Mouse (Mus musculus) testis, adult 2 months (tissue): ENCODE data around the gene Kif22. TPM values are rescaled to one million over a fixed set of nuclear protein-coding genes. Genes with fewer than 3 reads are reported as not detected.

ENCODE experiments used
- H3K27ac ChIP-seq: fragments of 200-500 bp; 2 replicates; pipeline ENCODE4 v1.5.1; 2012; ENCODE audit warnings: low read depth, low read length; ENCODE audit not compliant: control insufficient read depth, insufficient read depth
- H3K27me3 ChIP-seq: fragments of 200-500 bp; 2 replicates; pipeline ENCODE4 v1.6.1; 2012; ENCODE audit warnings: mild to moderate bottlenecking, low read length, moderate library complexity; ENCODE audit not compliant: control insufficient read depth, insufficient read depth
- H3K36me3 ChIP-seq: fragments of 200-500 bp; 2 replicates; pipeline ENCODE4 v1.6.1; 2012; ENCODE audit warnings: mild to moderate bottlenecking, low read length; ENCODE audit not compliant: control insufficient read depth, insufficient read depth
- H3K4me1 ChIP-seq: fragments of 200-500 bp; 2 replicates; pipeline ENCODE4 v1.6.1; 2012; ENCODE audit warnings: low read length; ENCODE audit not compliant: control insufficient read depth, insufficient read depth
- H3K4me3 ChIP-seq: fragments of 200-500 bp; 2 replicates; pipeline ENCODE4 v1.5.1; 2012; ENCODE audit warnings: low read depth, mild to moderate bottlenecking, low read length, moderate library complexity, mixed read lengths; ENCODE audit not compliant: control insufficient read depth
- CTCF ChIP-seq: fragments of 200-500 bp; IDR thresholded peaks from 2 replicates; pipeline ENCODE4 v1.5.1; 2012; ENCODE audit warnings: low read depth, mild to moderate bottlenecking, inconsistent platforms, low read length, moderate library complexity; ENCODE audit not compliant: control insufficient read depth, insufficient read depth, insufficient replicate concordance
- POLR2A ChIP-seq: fragments of 200-500 bp; IDR thresholded peaks from 2 replicates; pipeline ENCODE4 v1.6.1; 2012; ENCODE audit warnings: low read depth, mild to moderate bottlenecking, inconsistent platforms, low read length, moderate library complexity; ENCODE audit not compliant: control insufficient read depth
- polyA plus RNA-seq: library from polyadenylated mRNA; depleted of rRNA; stranded (reverse); fragments of >200 nt; gene quantifications from 2 replicates; pipeline ENCODE4 v1.2.3, GENCODE M21; 2012

Gene Kif22
- polyA plus RNA-seq, 1 experiment: 10.2 TPM

DNA sequence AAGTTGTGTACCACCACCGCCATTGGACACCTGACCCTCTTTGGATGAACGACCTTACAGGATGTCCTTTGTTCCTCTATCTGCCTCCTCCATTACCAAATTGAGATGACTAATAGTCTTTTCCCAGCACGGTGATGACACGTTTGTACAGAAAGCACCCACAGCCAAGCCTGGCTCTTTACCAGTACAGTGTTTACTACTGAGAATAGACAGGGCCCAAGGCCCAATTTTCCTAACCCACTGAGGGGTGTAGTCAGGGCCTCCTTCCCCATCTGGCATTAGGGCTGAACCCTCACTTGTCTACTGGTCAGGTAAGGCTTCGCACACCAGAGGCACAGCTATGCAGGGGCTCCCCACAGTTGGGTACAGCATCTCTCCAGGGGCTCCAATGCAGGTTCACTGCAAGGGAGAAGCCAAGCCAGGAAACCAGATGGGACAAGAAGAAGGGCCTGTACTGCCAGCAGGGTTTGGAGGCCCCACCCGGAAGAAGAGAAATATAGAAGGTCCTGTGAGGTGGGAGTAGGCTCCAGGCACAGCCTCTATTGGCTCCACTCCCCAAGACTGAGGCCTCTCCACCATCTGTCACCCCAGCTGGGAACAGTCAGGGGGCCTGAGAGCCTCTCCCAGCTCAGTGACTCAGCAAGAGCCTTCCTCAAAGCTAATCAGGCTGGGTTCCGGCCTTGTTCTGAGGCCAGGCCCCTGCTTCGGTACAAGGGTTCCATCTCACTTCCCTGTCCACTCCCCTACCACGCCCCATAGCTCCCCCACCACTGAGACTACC lies 33.8 kb downstream of the Kif22 start:
- H3K4me3 ChIP-seq: no peak overlapping the region

DNA sequence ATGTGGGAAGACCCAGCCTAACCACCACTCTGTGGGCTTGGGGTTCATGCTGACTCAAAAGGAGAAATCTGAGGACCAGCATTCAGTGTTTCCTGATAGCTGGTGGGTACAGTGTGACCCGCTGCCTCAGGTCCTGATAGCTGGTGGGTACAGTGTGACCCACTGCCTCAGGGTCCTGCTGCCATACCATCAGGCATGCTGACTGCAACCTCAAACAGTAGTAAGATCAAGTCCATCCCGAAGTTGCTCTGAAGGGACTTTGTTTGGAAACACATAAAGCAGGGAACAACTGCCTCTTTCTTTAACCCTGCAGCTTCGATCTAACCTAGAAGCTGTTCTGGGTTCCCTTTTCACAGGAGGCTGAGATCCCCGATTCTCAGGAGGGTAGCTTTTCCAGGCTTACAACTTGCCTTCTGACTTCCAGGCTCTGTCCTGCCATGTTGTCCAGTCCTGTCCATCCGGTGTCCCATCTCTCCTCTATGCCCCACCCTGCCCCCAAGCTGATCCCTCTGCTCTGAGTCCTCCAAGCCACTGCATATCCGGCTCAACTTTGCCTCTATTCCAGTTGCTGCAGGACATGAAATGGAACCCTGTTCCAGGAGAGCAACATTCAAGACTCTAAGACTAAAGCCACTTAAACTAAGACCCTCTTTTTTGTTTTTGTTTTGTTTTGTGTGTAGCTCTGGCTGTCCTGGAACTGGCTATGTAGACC lies 34.8 kb downstream of the Kif22 start:
- Histone ChIP-seq H3K27me3 (no peaks in the 10 kb centered on the region), H3K4me1 (peaks cover 5% of the 10 kb centered on the region; the same call in 1 of the 2 replicates), H3K4me3 (no peak overlapping the region), H3K27ac (no peak overlapping the region), H3K36me3 (no peaks in the 10 kb centered on the region)
- no peak for TF ChIP-seq POLR2A
- no peak for TF ChIP-seq CTCF

More for the DNA sequence above, 33.8 kb downstream of the Kif22 start:
- Histone ChIP-seq H3K27ac (peak overlapping the region; percentile 85), H3K4me1 (peaks cover 5% of the 10 kb centered on the region; the same call in 1 of the 2 replicates), H3K27me3 (no peaks in the 10 kb centered on the region), H3K36me3 (no peaks in the 10 kb centered on the region)
- TF ChIP-seq POLR2A (no peak), CTCF (no peak)

DNA sequence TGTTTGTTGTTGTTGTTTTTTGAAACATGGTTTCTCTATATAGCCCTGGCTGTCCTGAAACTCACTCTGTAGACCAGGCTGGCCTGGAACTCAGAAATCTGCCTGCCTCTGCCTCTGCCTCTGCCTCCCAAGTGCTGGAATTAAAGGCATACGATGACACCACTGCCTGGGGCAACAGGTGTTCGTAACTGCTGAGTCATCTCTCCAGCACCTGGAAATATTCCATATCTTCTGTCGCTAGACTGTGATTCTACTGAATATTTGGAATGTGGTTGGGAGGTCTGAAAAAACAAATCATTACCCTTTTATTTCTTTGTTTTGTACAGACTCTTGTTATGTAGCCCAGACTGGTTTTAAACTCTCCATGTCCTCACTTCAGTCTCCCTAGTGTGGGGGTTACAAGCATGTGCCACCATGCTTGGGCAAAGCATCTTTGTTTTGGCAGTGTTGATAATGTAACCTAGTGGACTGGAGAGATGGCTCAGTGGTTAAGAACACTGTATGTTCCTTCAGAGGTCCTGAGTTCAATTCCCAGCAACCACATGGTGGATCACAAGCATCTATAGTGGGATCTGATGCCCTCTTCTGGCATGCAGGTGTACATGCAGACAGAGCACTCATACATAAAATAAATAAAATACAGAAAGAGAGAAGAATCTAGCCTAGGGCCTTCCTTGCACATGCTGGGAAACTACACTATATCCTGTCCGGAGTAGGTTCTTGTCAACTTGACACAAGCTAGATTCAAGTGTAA lies 38.0 kb downstream of the Kif22 start:
- Histone ChIP-seq H3K36me3 (no peaks in the 10 kb centered on the region), H3K4me3 (no peak overlapping the region), H3K27ac (no peak overlapping the region), H3K27me3 (no peaks in the 10 kb centered on the region), H3K4me1 (peaks cover 7% of the 10 kb centered on the region)
- no peak for TF ChIP-seq CTCF
- TF ChIP-seq POLR2A: no peak

DNA sequence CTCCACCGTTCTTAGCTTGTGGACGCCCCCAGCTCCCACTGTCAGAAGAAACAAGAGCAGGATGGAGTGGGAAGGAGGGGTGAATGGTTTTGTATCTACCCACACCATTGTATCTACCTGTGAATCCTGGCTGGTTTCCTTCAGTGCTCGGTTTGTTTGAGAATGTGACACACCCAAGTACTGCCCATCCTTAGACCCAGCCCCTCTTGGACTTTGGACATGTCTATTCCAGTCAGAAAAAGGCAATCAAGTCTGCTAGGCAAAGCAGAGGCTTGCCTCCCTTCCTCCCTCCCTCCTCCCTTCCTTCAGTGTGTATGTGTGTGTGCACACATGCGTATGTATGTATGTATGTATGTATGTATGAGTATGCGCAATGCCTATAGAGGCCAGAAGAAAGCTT lies 38.7 kb downstream of the Kif22 start:
- H3K27ac ChIP-seq: no peak overlapping the region

DNA sequence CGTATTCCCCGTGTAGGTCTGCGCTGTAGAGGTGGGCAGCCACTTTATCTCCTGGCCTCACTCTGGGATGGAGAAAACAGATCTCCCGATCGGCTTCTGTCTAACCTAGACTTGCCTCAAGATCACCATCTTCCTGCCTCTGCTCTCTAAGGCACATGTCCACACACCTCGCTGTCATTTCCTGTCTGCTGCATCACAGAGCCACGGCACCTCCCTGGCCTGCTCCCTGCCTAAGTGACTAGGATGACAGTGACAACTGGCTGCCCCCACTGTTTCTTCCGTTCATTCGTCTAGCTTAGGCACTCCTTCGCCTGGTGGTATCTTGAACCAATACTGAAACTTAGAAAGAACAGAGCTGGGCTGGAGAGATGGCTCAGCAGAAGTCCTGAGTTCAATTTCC lies 42.7 kb downstream of the Kif22 start:
- Histone ChIP-seq H3K4me3 (no peak overlapping the region), H3K27me3 (no peaks in the 10 kb centered on the region)
- TF ChIP-seq POLR2A (no peak), CTCF (no peak)

More for the DNA sequence above, 38.7 kb downstream of the Kif22 start:
- Histone ChIP-seq H3K36me3 (no peaks in the 10 kb centered on the region), H3K27me3 (no peaks in the 10 kb centered on the region), H3K4me3 (no peak overlapping the region), H3K4me1 (peaks cover 5% of the 10 kb centered on the region)
- no peak for TF ChIP-seq POLR2A
- TF ChIP-seq CTCF: no peak

DNA sequence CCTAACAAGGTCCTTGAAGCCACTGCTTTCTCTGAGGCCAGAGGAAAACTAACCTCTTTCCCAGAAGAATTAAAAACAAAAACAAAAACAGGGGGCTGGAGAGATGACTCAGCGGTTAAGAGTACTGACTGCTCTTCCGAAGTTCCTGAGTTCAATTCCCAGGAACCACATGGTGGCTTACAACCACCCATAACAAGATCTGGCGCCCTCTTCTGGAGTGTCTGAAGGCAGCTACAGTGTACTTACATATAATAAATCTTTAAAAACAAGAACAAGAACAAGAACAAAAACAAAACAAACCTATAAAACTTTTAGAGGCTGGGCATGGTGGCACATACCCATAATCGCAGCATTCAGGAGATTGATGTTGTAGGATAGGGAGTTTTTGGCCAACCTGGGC lies 45.8 kb downstream of the Kif22 start:
- no peaks in the 10 kb centered on the region for H3K27me3 ChIP-seq
- no peak overlapping the region for H3K4me3 ChIP-seq
- no peak overlapping the region for H3K27ac ChIP-seq
- peaks cover 2% of the 10 kb centered on the region; the same call in 1 of the 2 replicates for H3K4me1 ChIP-seq
- TF ChIP-seq CTCF (no peak), POLR2A (no peak)
- no peaks in the 10 kb centered on the region for H3K36me3 ChIP-seq

More for the DNA sequence above, 42.7 kb downstream of the Kif22 start:
- Histone ChIP-seq H3K36me3 (no peaks in the 10 kb centered on the region), H3K27ac (no peak overlapping the region), H3K4me1 (peaks cover 2% of the 10 kb centered on the region; the same call in 1 of the 2 replicates)

DNA sequence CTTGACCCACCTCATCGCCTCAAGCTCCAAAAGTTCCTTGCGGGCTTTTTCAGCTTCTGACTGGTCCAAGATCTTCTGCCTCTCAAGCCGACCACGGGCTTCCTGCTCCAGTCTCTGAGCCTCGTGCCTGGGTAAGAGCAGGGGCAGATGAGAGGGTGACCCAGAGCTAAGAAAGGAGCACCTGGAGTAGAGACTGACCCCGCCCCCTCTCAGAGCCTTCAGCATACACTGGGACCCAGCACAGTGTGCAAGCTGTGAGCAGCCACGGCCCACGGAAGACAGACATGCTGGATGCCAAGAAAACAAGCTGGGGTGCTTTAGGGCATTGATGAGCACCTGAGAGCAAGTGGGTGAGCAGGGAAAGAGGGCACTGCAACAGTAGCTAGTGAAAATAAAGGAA lies 53.5 kb downstream of the Kif22 start:
- no peak for TF ChIP-seq POLR2A
- TF ChIP-seq CTCF: no peak
- Histone ChIP-seq H3K36me3 (no peaks in the 10 kb centered on the region), H3K4me3 (no peak overlapping the region), H3K27ac (no peak overlapping the region), H3K4me1 (no peaks in the 10 kb centered on the region), H3K27me3 (no peaks in the 10 kb centered on the region)
